Comparison of ENCODE assay signal across 8 mouse cellular contexts in genomic region chr13:48273451-48274069, GRCm38 (mm10). TPM values are rescaled to one million over a fixed set of nuclear protein-coding genes. Genes with fewer than 3 reads are reported as not detected.
DNase-seq lines count a peak whose midpoint lies in the region; ATAC-seq lines count a peak whose summit lies in the region.

No protein-coding gene starts in this region.

- H3K36me3 ChIP-seq in forebrain, embryonic 11.5 days (ENCODE audit: control insufficient read depth, insufficient read depth, low read length): no peaks in the 10 kb centered on the region

- peak; percentile 87 for ATAC-seq in forebrain, embryonic 11.5 days (replicated peaks; ENCODE audit: low FRiP score)

- H3K4me3 ChIP-seq in forebrain, embryonic 11.5 days (ENCODE audit: low read depth, low read length): peak overlapping the region; percentile 11; the same call in 1 of the 2 replicates

- no peak overlapping the region for H3K27ac ChIP-seq in forebrain, embryonic 11.5 days (ENCODE audit: low read depth, low read length)

- no peaks in the 10 kb centered on the region for H3K27me3 ChIP-seq in forebrain, embryonic 11.5 days (ENCODE audit: control insufficient read depth, insufficient read depth, low read length)

- peak overlapping the region; percentile 43 for H3K4me2 ChIP-seq in forebrain, embryonic 11.5 days (ENCODE audit: low read depth, low read length, severe bottlenecking)

- DNase-seq in urinary bladder, adult 18-20 months (ENCODE audit: low spot score in 2 of 2): peak; percentile 15 to 42
- no peak for DNase-seq in urinary bladder, adult 2 months (ENCODE audit: low spot score)
- peak; percentile 78 for DNase-seq in forebrain, embryonic 11.5 days (ENCODE audit: low spot score)
- peak; percentile 66 for DNase-seq in heart, postnatal 4 days
- DNase-seq in layer of hippocampus, adult 8-10 months (ENCODE audit: low spot score in 2 of 2): peak; percentile 27 to 42
- DNase-seq in lung, adult 18-20 months: peak; percentile 15 to 35
- peak; percentile 31 for DNase-seq in ovary, postnatal 36 days (ENCODE audit: low spot score)
- DNase-seq in thymus, postnatal 36 days: no peak

- H3K9ac ChIP-seq in forebrain, embryonic 11.5 days (ENCODE audit: low read length): peak overlapping the region; percentile 20; the same call in 1 of the 2 replicates

- WGBS in forebrain, embryonic 11.5 days: 4% methylated on average over 15 of the region's 15 CpGs

- peaks cover 2% of the 10 kb centered on the region; the same call in 1 of the 2 replicates for H3K4me1 ChIP-seq in forebrain, embryonic 11.5 days (replicated peaks; ENCODE audit: control insufficient read depth, insufficient read depth, low read length)

- no peaks in the 10 kb centered on the region for H3K9me3 ChIP-seq in forebrain, embryonic 11.5 days (ENCODE audit: control insufficient read depth, low read length)

RNA-seq across cellular contexts. Expression of gene Id4, which starts 12.5 kb away (rescaled TPM):
- 93.6 and 98.2 TPM in 2 replicates for polyA plus RNA-seq in urinary bladder, adult 2 months (2012; rRNA removed)
- 182 and 187 TPM in 2 replicates for polyA plus RNA-seq in forebrain, embryonic 11.5 days (2014; fragmentation: Nextera tagmentation; extraction: Ambion mirVana)
- 1 to 10 TPM; 3.2 to 3.7 TPM for total RNA-seq in heart, postnatal 4 days (2021)
- total RNA-seq in layer of hippocampus, adult 8-10 months (2022): 10 to 100 TPM; 47.0 to 48.9 (median 47.7) TPM

Comparison
In these comparisons a context has a peak if more than half of its experiments do, and no peak if none do; other contexts are left out.
1. DNase-seq: peak in urinary bladder, adult 18-20 months (2 of 2), forebrain, embryonic 11.5 days (single experiment), heart, postnatal 4 days (single experiment), layer of hippocampus, adult 8-10 months (2 of 2), lung, adult 18-20 months (2 of 2) and ovary, postnatal 36 days (single experiment); none in urinary bladder, adult 2 months (single experiment) and thymus, postnatal 36 days (0 of 2).
2. RNA of gene Id4, which starts 12.5 kb away (total RNA-seq): 47.0 to 48.9 TPM in layer of hippocampus, adult 8-10 months; 3.2 to 3.7 TPM in heart, postnatal 4 days; every median in the first group is over 10 times any median in the second.